Mouse (Mus musculus) spleen, adult 2 months (tissue): ENCODE data around the gene Npepps. TPM values are rescaled to one million over a fixed set of nuclear protein-coding genes. Genes with fewer than 3 reads are reported as not detected.

ENCODE experiments used
- DNase-seq, 2 experiments: peaks; one replicate each; pipeline versions ENCODE4 v3.0.0 to v3.0.0-alpha.2; 2012 to 2021; ENCODE audit warnings: low spot score in 2 of 2, low read depth in 1 of 2
- H3K27ac ChIP-seq: fragments of 200-500 bp; 2 replicates; pipeline ENCODE4 v1.5.1; 2012; ENCODE audit warnings: low read length, inconsistent platforms; ENCODE audit not compliant: insufficient read depth
- H3K27me3 ChIP-seq: fragments of 200-500 bp; 2 replicates; pipeline ENCODE4 v1.6.1; 2012; ENCODE audit warnings: mild to moderate bottlenecking, moderate library complexity, low read length, inconsistent platforms; ENCODE audit not compliant: control insufficient read depth, insufficient read depth
- H3K36me3 ChIP-seq: fragments of 200-500 bp; 2 replicates; pipeline ENCODE4 v1.6.1; 2012; ENCODE audit warnings: mild to moderate bottlenecking, low read length, inconsistent platforms; ENCODE audit not compliant: control insufficient read depth, insufficient read depth
- H3K4me1 ChIP-seq: fragments of 200-500 bp; 2 replicates; pipeline ENCODE4 v1.6.1; 2011; ENCODE audit warnings: inconsistent platforms; ENCODE audit not compliant: control insufficient read depth, insufficient read depth, insufficient read length
- H3K4me3 ChIP-seq: fragments of 200-500 bp; 2 replicates; pipeline ENCODE4 v1.5.1; 2011; ENCODE audit warnings: mild to moderate bottlenecking, inconsistent platforms; ENCODE audit not compliant: insufficient read depth, insufficient read length; ENCODE audit errors: extremely low read depth
- CTCF ChIP-seq: fragments of 200-500 bp; IDR thresholded peaks from 2 replicates; pipeline ENCODE4 v1.5.1; 2011; ENCODE audit warnings: mild to moderate bottlenecking, inconsistent platforms; ENCODE audit not compliant: insufficient read depth, insufficient read length, insufficient replicate concordance; ENCODE audit errors: extremely low read depth
- POLR2A ChIP-seq: fragments of 200-500 bp; IDR thresholded peaks from 2 replicates; pipeline ENCODE4 v1.6.1; 2011; ENCODE audit warnings: low read depth, low read length, inconsistent platforms
- WGBS: fragments of 180-500 bp; shearing (Covaris S2); methylation state at CpG from one replicate; pipeline ENCODE4 v1.1.7; 2018; 5-methylcytosine and 5-hydroxymethylcytosine counted together
- polyA plus RNA-seq: library from polyadenylated mRNA; depleted of rRNA; stranded (reverse); fragments of >200 nt; gene quantifications from 2 replicates; pipeline ENCODE4 v1.2.3, GENCODE M21; 2012

Npepps gene
- polyA plus RNA-seq, 1 experiment, result 11.7 TPM

DNA sequence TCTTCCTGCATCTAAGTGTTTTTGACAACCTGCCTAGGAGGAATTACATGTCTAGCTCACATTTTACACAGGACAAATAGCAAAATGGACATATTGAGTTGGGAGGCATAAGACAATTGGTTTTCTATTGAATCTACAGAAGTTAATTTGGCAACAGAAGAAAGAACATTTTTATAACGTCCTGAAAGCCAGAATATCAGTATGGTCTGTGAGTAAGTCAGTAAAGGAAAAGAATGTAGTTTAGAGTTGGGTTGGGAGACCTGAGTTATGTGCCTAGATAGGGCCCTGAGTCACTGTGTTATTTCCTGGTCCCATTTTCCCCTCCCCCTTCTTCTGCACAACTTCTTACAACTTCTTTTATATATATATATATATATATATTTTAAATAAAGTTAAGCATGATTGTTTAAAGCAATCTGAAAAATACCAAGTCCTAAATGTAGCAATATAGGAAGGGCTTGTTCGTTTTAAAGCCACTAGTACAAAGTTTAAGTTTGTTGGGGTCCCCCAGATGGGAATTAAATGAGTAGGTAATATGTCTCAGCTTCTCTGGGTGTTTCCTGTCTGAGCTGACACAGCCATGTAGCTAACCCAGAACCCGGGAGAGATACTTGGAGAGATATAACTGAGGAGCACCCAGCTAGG, 28.5 kb upstream of the Npepps start:
- no peaks in the 10 kb centered on the region for H3K36me3 ChIP-seq
- no peak overlapping the region for H3K27ac ChIP-seq
- peaks cover 2% of the 10 kb centered on the region; the same call in 1 of the 2 replicates for H3K4me1 ChIP-seq
- peaks cover 8% of the 10 kb centered on the region for H3K27me3 ChIP-seq
- 20% methylated on average over 3 of the region's 3 CpGs for WGBS
- no peak for TF ChIP-seq POLR2A
- no peak for DNase-seq
- H3K4me3 ChIP-seq, result peak overlapping the region; percentile 55; the same call in 1 of the 2 replicates

DNA sequence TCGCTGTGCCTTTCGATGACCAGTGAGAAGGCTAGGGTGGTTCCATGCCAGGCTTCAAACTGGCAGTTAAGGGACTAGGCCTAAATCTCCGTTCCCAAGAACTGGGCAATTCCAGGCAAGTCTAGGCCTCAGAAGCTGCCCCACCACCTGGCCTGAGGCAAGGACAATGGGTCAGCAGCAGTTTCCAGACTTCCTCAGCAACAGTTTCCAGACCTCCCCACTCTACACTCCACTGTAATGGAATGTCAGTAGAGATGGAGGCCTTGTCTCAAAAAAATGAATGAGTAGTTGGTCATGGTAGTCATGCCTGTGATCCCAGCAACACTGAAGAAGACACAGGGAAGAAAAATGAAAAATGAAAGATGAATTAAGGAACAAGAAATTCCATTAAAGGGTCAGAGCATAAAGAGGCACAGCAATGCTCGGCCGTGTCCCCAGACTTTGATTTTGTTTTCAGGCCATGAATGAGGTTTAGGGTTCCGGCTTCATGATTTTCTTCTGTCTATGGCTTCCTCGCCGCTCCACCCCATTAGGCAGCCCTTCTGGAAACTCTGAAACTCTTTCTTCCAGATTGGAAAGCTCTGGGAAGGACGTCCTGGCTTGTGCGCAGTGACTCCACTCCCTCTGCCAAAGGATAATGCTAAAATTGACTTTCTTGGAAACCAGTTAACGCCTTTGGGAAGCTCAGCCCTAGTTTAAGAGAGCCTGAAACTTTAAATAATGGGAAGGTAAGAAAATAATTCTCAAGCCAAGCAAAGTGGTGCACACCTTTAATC, 27.0 kb upstream of the Npepps start:
- peaks cover 2% of the 10 kb centered on the region; the same call in 1 of the 2 replicates for H3K4me1 ChIP-seq
- no peak for DNase-seq
- H3K4me3 ChIP-seq, result no peak overlapping the region
- no peak overlapping the region for H3K27ac ChIP-seq
- H3K36me3 ChIP-seq, result no peaks in the 10 kb centered on the region
- WGBS, result 94% methylated on average over 11 of the region's 11 CpGs
- TF ChIP-seq POLR2A (no peak), CTCF (no peak)
- peaks cover 8% of the 10 kb centered on the region for H3K27me3 ChIP-seq

DNA sequence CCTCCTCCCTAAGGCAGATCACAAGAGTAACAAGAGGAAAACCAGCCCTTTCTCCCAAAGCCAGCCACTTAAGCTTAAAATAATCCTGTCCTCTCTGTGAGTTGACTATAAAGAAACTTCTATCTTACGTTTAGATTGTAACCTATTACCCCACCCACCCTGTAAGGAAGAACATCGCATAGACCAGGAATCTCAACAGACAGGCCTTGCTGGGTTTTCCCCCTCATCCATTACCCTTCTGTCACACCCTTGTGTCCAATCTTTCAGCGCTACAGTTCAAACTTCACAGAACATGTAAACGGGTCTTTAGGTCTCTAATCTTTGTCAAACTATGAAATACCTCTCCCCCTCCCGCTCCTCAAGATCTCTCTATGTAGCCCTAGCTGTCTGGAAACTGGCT, 24.2 kb upstream of the Npepps start:
- H3K4me3 ChIP-seq, result no peak overlapping the region
- no peak overlapping the region for H3K27ac ChIP-seq
- 79% methylated on average over 5 of the region's 5 CpGs for whole genome bisulfite sequencing
- DNase-seq, result no peak
- TF ChIP-seq CTCF, result no peak
- no peak for TF ChIP-seq POLR2A
- H3K27me3 ChIP-seq, result no peaks in the 10 kb centered on the region; the same call in 1 of the 2 replicates
- peaks cover 2% of the 10 kb centered on the region for H3K4me1 ChIP-seq
- H3K36me3 ChIP-seq, result no peaks in the 10 kb centered on the region

DNA sequence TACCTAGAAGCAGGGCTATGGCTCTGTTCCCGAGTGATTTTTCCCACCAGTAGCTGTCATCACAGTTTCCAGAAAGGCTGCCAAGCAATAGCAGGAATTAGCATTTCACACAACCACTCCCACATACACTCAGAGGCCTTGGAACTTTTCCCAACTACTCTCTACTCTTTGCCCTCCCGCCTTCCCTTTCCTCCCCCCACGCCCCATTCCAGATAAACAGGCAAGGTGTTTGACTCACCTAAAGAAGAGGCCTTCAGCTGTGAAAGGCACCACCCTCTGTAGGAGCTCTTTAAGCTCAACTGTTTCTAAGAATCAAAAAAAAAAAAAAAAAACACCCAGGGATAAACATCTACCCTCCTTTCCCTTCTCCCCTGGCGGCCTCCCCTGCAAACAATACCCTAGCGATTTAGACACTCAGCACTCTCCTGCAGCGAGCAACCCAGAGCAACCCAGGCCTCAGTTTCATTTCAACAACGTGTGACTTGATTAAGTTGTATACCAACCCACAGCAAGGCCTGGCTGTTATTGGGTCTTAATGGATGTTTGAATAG, 21.9 kb upstream of the Npepps start:
- no peaks in the 10 kb centered on the region for H3K36me3 ChIP-seq
- no peak overlapping the region for H3K27ac ChIP-seq
- no peak overlapping the region for H3K4me3 ChIP-seq
- WGBS, result 69% methylated on average over 7 of the region's 7 CpGs
- DNase-seq, result no peak
- H3K27me3 ChIP-seq, result no peaks in the 10 kb centered on the region; the same call in 1 of the 2 replicates
- no peaks in the 10 kb centered on the region; the same call in 1 of the 2 replicates for H3K4me1 ChIP-seq
- no peak for TF ChIP-seq POLR2A
- TF ChIP-seq CTCF, result no peak

DNA sequence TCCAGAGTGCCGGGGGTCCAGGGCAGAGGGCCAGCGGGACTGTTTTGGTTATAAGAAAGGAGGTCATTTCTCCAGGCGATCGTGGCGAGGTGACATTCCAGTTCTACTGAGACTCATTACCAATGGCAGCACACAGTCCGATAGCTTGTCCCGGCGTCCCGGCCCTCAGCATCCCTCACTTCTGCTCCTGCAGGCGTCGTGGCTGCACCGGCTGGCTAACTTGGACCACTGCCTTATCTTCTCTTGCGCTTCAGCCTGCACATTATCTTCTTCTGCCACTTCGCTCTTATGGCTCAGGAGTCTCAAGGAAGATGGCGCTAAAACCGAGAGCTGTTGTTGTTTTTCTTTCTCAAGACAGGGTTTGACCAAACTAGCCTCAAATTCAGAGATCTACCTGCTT, 21.0 kb upstream of the Npepps start:
- 94% methylated on average over 16 of the region's 16 CpGs for WGBS

DNA sequence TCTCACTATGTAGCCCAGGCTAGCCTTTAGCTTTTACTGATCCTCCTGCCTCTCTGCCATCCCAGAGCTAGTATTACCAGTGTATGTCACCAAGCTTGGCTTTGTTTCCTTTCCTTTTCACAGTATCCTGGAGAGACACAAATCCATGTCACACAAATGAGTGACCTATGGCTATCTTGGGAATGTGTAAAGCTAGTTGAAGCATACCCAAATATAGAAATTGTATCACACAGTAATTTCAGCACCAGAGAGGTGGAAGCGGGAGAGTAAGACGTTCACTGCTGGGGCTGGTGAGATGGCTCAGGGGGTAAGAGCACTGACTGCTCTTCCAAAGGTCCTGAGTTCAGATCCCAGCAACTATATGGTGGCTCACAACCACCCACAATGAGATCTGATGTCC, 19.5 kb upstream of the Npepps start:
- H3K27ac ChIP-seq, result no peak overlapping the region
- H3K4me3 ChIP-seq, result no peak overlapping the region
- no peaks in the 10 kb centered on the region; the same call in 1 of the 2 replicates for H3K27me3 ChIP-seq
- no peaks in the 10 kb centered on the region; the same call in 1 of the 2 replicates for H3K4me1 ChIP-seq
- H3K36me3 ChIP-seq, result no peaks in the 10 kb centered on the region
- no peak for DNase-seq
- TF ChIP-seq CTCF (no peak), POLR2A (no peak)
- 91% methylated on average over 2 of the region's 2 CpGs for WGBS

More for the DNA sequence above, 21.0 kb upstream of the Npepps start:
- no peak for DNase-seq
- no peak for TF ChIP-seq CTCF
- no peak for TF ChIP-seq POLR2A
- Histone ChIP-seq H3K27me3 (no peaks in the 10 kb centered on the region; the same call in 1 of the 2 replicates), H3K27ac (no peak overlapping the region), H3K36me3 (no peaks in the 10 kb centered on the region), H3K4me1 (no peaks in the 10 kb centered on the region; the same call in 1 of the 2 replicates), H3K4me3 (no peak overlapping the region; the same call in 1 of the 2 replicates)
